Mouse (Mus musculus) heart, postnatal 10 days (tissue): Measurements from ENCODE around the gene Rpsa. TPM values are rescaled to one million over a fixed set of nuclear protein-coding genes. Genes with fewer than 3 reads are reported as not detected.

Source experiments
- DNase-seq, 2 experiments: peaks; one replicate each; pipeline ENCODE4 v3.0.0; 2021
- intact Hi-C: fragments of 180-260 bp; cut with DNase I; formaldehyde crosslinking; loops from one replicate; pipeline ENCODE4 v1.15.1; 2025
- total RNA-seq, 2 experiments: library from RNA; stranded (reverse); gene quantifications; 2 replicates each; pipeline ENCODE4 v1.2.3; 2021

The Rpsa gene
- total RNA-seq, 2 experiments from 2014 or later = 624 to 658 TPM

GRCm38 (mm10) chr9:120111156-120111945 is 16.1 kb upstream of the Rpsa start:
- intact Hi-C loops = no loop called here
- DNase-seq = no peak

GRCm38 (mm10) chr9:120112472-120112871 is 15.0 kb upstream of the Rpsa start:
- intact Hi-C loops = no loop called here
- no peak for DNase-seq

GRCm38 (mm10) chr9:120113456-120113855 is 14.0 kb upstream of the Rpsa start:
- intact Hi-C loops = no loop called here

GRCm38 (mm10) chr9:120114051-120114788 is 13.3 kb upstream of the Rpsa start:
- intact Hi-C loops = no loop called here
- DNase-seq = no peak

More at GRCm38 (mm10) chr9:120113456-120113855, 14.0 kb upstream of the Rpsa start:
- no peak for DNase-seq

GRCm38 (mm10) chr9:120114789-120115151 is 12.7 kb upstream of the Rpsa start:
- DNase-seq = no peak
- intact Hi-C loops = no loop called here

- no peak for DNase-seq
- intact Hi-C loops = no loop called here
Measured at GRCm38 (mm10) chr9:120115580-120115979, 11.9 kb upstream of the Rpsa start.

- intact Hi-C loops = no loop called here
- no peak for DNase-seq
Measured at GRCm38 (mm10) chr9:120116184-120116624, 11.3 kb upstream of the Rpsa start.

GRCm38 (mm10) chr9:120118212-120118611 is 9.3 kb upstream of the Rpsa start:
- intact Hi-C loops = no loop called here
- no peak for DNase-seq

GRCm38 (mm10) chr9:120120503-120120902 is 7.0 kb upstream of the Rpsa start:
- no peak for DNase-seq
- intact Hi-C loops = no loop called here

- peak in 1 of 2 experiments; percentile 9 for DNase-seq
- intact Hi-C loops = loop anchor here (1.0 kb wide), 1 partner anchor 17 kb away; the partner anchor contains the start of gene Slc25a38
Measured at GRCm38 (mm10) chr9:120126868-120127267, 621 bp upstream of the Rpsa start.

- intact Hi-C loops = no loop called here
Measured at GRCm38 (mm10) chr9:120129276-120129675, 1.8 kb downstream of the Rpsa start.

GRCm38 (mm10) chr9:120131784-120132288 is 4.3 kb downstream of the Rpsa start:
- no peak for DNase-seq
- intact Hi-C loops = loop anchor here (10.0 kb wide), 1 partner anchor 363 kb away; the partner anchor contains the start of gene Eif1b

More at GRCm38 (mm10) chr9:120129276-120129675, 1.8 kb downstream of the Rpsa start:
- DNase-seq = no peak

GRCm38 (mm10) chr9:120132980-120133754 is 5.7 kb downstream of the Rpsa start:
- no peak for DNase-seq
- intact Hi-C loops = loop anchor here (10.0 kb wide), 1 partner anchor 362 kb away; the partner anchor contains the start of gene Eif1b

- intact Hi-C loops = loop anchor here (10.0 kb wide), 1 partner anchor 361 kb away; the partner anchor contains the start of gene Eif1b
- DNase-seq = no peak
Measured at GRCm38 (mm10) chr9:120133755-120134475, 6.4 kb downstream of the Rpsa start.

GRCm38 (mm10) chr9:120134529-120135160 is 7.2 kb downstream of the Rpsa start:
- intact Hi-C loops = loop anchor here (10.0 kb wide), 1 partner anchor 360 kb away; the partner anchor contains the start of gene Eif1b
- DNase-seq = no peak

GRCm38 (mm10) chr9:120135454-120135853 is 8.0 kb downstream of the Rpsa start:
- intact Hi-C loops = loop anchor here (10.0 kb wide), 1 partner anchor 359 kb away; the partner anchor contains the start of gene Eif1b
- no peak for DNase-seq

GRCm38 (mm10) chr9:120140652-120141051 is 13.2 kb downstream of the Rpsa start:
- DNase-seq = peak; percentile 80 to 90
- intact Hi-C loops = loop anchor here (1.0 kb wide), 3 partner anchors 31 to 285 kb away; no protein-coding TSS in a partner anchor

- intact Hi-C loops = no loop called here
- DNase-seq = no peak
Measured at GRCm38 (mm10) chr9:120144474-120144873, 17.0 kb downstream of the Rpsa start.

- intact Hi-C loops = no loop called here
- no peak for DNase-seq
Measured at GRCm38 (mm10) chr9:120149222-120149828, 21.8 kb downstream of the Rpsa start, which contains the start of gene Mobp. TSS of gene Mobp (plus strand) at chr9:120149707.
